Mouse (Mus musculus): ENCODE measurements around the gene Gm11077. TPM values are rescaled to one million over a fixed set of nuclear protein-coding genes. Genes with fewer than 3 reads are reported as not detected.

Gm11077 gene
- not detected in 2 replicates for polyA plus RNA-seq (2015; fragmentation: Nextera tagmentation; extraction: Ambion mirVana)

GRCm38 (mm10) chr6:140729272-140729671 is at the start of gene Gm11077:
TSS of gene Gm11077 (plus strand) at chr6:140729284.
- ATAC-seq (replicated peaks; ENCODE audit: extremely low read depth, insufficient read depth, low FRiP score): no peak
- H3K9ac ChIP-seq (ENCODE audit: low read length): no peak within 1 kb of the TSS
- H3K27me3 ChIP-seq (ENCODE audit: control insufficient read depth, insufficient read depth, low read length): no peaks in the 10 kb centered on the region
- H3K27ac ChIP-seq (ENCODE audit: low read length): no peak within 1 kb of the TSS
- no peak within 1 kb of the TSS for H3K4me2 ChIP-seq (ENCODE audit: low read depth, low read length)
- WGBS: 87% methylated on average over 5 of the region's 5 CpGs
- peaks cover 7% of the 10 kb centered on the region for H3K4me1 ChIP-seq (ENCODE audit: control insufficient read depth, insufficient read depth, low read length)
- H3K9me3 ChIP-seq (replicated peaks; ENCODE audit: control insufficient read depth, low read length): 0 out of 2 replicates have a peak, but pooled peaks cover 3% of the 10 kb centered on the region
- H3K4me3 ChIP-seq (ENCODE audit: low read length): no peak within 1 kb of the TSS
- H3K36me3 ChIP-seq (ENCODE audit: control insufficient read depth, insufficient read depth): no peaks in the 10 kb centered on the region

DNA sequence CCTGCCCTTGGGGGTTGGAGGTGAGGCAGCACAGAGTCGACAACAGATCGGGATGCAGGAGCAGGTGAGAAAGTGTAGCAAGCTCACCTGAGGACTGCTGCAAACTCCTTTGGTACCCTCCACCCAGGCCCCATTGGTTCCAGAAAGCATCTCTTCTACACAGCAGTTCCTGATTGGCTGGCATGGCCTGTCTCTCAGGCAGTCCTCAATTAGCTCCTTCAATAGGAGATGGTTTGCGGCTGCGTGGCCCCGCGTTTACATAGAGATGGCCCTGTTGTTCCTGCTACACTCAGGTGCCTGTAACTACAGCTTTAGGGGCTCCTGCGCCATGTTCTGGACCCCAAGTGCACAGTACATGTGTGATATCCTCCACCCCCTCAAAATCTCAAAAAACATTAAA is 48.4 kb upstream of the Gm11077 start:
- Histone ChIP-seq H3K9me3 (replicated peaks; ENCODE audit: control insufficient read depth, low read length) (no peaks in the 10 kb centered on the region), H3K36me3 (ENCODE audit: control insufficient read depth, insufficient read depth) (no peaks in the 10 kb centered on the region), H3K4me1 (ENCODE audit: control insufficient read depth, insufficient read depth, low read length) (peaks cover 17% of the 10 kb centered on the region), H3K4me2 (ENCODE audit: low read depth, low read length) (no peak overlapping the region), H3K27ac (ENCODE audit: low read length) (no peak overlapping the region), H3K4me3 (ENCODE audit: low read length) (no peak overlapping the region), H3K27me3 (ENCODE audit: control insufficient read depth, insufficient read depth, low read length) (no peaks in the 10 kb centered on the region), H3K9ac (ENCODE audit: low read length) (no peak overlapping the region)
- no peak for ATAC-seq (replicated peaks; ENCODE audit: extremely low read depth, insufficient read depth, low FRiP score)
- 67% methylated on average over 7 of the region's 7 CpGs for WGBS

DNA sequence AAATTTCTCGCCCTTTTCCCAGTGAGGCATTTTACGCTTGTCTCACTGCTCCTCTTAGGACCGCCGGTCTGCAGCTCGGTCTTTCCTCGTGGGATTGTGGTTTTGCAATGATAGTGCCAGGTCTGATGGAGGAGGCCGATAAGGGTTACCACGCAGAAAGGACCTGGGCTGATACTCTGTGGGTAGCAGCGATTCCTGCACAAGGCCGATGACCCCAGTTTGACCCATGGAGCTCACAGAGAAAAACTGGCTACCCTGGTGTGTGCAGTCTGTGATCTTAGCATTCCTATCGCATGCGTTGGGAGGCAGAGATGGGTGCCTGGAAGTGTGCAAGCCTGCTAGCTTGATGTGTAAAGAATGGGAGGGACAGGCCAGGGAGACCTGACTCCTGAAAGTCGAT is 46.3 kb upstream of the Gm11077 start:
- WGBS: 25% methylated on average over 13 of the region's 13 CpGs
- H3K27ac ChIP-seq (ENCODE audit: low read length): no peak overlapping the region

GRCm38 (mm10) chr6:140684403-140684802 is 44.7 kb upstream of the Gm11077 start:
- no peak overlapping the region for H3K4me3 ChIP-seq (ENCODE audit: low read length)

More for the DNA sequence above, 46.3 kb upstream of the Gm11077 start:
- Histone ChIP-seq H3K27me3 (ENCODE audit: control insufficient read depth, insufficient read depth, low read length) (no peaks in the 10 kb centered on the region), H3K9ac (ENCODE audit: low read length) (no peak overlapping the region), H3K4me2 (ENCODE audit: low read depth, low read length) (0 out of 2 replicates have a peak overlapping the region, but pooled peaks have one; percentile 10), H3K4me1 (ENCODE audit: control insufficient read depth, insufficient read depth, low read length) (peaks cover 15% of the 10 kb centered on the region), H3K4me3 (ENCODE audit: low read length) (no peak overlapping the region), H3K36me3 (ENCODE audit: control insufficient read depth, insufficient read depth) (no peaks in the 10 kb centered on the region), H3K9me3 (replicated peaks; ENCODE audit: control insufficient read depth, low read length) (no peaks in the 10 kb centered on the region)
- ATAC-seq (replicated peaks; ENCODE audit: extremely low read depth, insufficient read depth, low FRiP score): no peak; the same call in 1 of the 2 replicates

GRCm38 (mm10) chr6:140689617-140690404 is 39.3 kb upstream of the Gm11077 start:
- ATAC-seq (replicated peaks; ENCODE audit: extremely low read depth, insufficient read depth, low FRiP score): peak; percentile 37; the same call in 1 of the 2 replicates
- Histone ChIP-seq H3K27me3 (ENCODE audit: control insufficient read depth, insufficient read depth, low read length) (no peaks in the 10 kb centered on the region), H3K36me3 (ENCODE audit: control insufficient read depth, insufficient read depth) (no peaks in the 10 kb centered on the region), H3K9me3 (replicated peaks; ENCODE audit: control insufficient read depth, low read length) (0 out of 2 replicates have a peak, but pooled peaks cover 5% of the 10 kb centered on the region), H3K4me2 (ENCODE audit: low read depth, low read length) (no peak overlapping the region), H3K4me3 (ENCODE audit: low read length) (no peak overlapping the region), H3K9ac (ENCODE audit: low read length) (no peak overlapping the region), H3K4me1 (ENCODE audit: control insufficient read depth, insufficient read depth, low read length) (no peaks in the 10 kb centered on the region), H3K27ac (ENCODE audit: low read length) (peak overlapping the region; percentile 9; the same call in 1 of the 2 replicates)
- 72% methylated on average over 16 of the region's 16 CpGs for WGBS

More at GRCm38 (mm10) chr6:140684403-140684802, 44.7 kb upstream of the Gm11077 start:
- Histone ChIP-seq H3K36me3 (ENCODE audit: control insufficient read depth, insufficient read depth) (no peaks in the 10 kb centered on the region), H3K27me3 (ENCODE audit: control insufficient read depth, insufficient read depth, low read length) (no peaks in the 10 kb centered on the region), H3K4me2 (ENCODE audit: low read depth, low read length) (no peak overlapping the region), H3K9ac (ENCODE audit: low read length) (no peak overlapping the region), H3K4me1 (ENCODE audit: control insufficient read depth, insufficient read depth, low read length) (peaks cover 10% of the 10 kb centered on the region), H3K27ac (ENCODE audit: low read length) (no peak overlapping the region), H3K9me3 (replicated peaks; ENCODE audit: control insufficient read depth, low read length) (no peaks in the 10 kb centered on the region)
- WGBS: 86% methylated on average over 11 of the region's 11 CpGs
- ATAC-seq (replicated peaks; ENCODE audit: extremely low read depth, insufficient read depth, low FRiP score): no peak

GRCm38 (mm10) chr6:140692160-140692559 is 36.9 kb upstream of the Gm11077 start:
- no peak overlapping the region for H3K4me2 ChIP-seq (ENCODE audit: low read depth, low read length)
- WGBS: 82% methylated on average over 6 of the region's 6 CpGs
- no peak for ATAC-seq (replicated peaks; ENCODE audit: extremely low read depth, insufficient read depth, low FRiP score)

DNA sequence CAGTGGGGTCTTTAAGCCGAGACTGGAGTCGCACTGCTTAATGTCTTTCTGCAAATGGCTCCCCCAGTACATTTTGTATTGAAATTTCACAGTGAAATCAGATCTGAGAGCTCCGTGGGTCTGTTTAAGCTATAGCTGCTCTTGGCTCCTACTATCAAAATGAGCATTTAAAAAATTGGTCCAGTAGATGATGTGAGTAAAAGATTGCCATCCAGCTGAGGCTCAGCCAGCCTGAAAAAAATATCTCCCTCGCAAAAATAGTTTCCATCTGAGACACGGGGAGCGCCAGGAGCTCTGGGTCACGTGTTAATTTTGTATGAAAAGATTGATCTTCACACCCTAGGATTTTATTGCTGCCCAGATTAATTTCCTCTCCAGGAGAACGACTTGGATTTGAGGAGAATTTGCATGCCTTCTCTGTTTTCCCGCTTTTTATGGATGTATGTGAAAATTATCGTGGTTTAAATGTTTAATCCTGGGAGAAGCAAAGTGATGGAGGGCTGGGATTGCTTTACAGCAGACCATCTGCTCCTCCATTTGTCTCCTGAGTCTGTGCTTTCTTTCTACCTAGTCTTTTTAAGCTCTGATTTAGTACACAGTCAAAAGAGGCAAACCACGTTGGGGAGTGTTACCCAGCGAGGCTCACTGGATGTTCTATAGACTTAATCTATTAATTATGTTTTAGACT is 32.7 kb upstream of the Gm11077 start:
- H3K4me2 ChIP-seq (ENCODE audit: low read depth, low read length): no peak overlapping the region
- no peak overlapping the region for H3K9ac ChIP-seq (ENCODE audit: low read length)
- no peaks in the 10 kb centered on the region for H3K36me3 ChIP-seq (ENCODE audit: control insufficient read depth, insufficient read depth)
- 0 out of 2 replicates have a peak, but pooled peaks cover 5% of the 10 kb centered on the region for H3K9me3 ChIP-seq (replicated peaks; ENCODE audit: control insufficient read depth, low read length)
- no peak for ATAC-seq (replicated peaks; ENCODE audit: extremely low read depth, insufficient read depth, low FRiP score)
- H3K27ac ChIP-seq (ENCODE audit: low read length): no peak overlapping the region
- no peak overlapping the region for H3K4me3 ChIP-seq (ENCODE audit: low read length)
- H3K4me1 ChIP-seq (ENCODE audit: control insufficient read depth, insufficient read depth, low read length): no peaks in the 10 kb centered on the region
- 73% methylated on average over 12 of the region's 12 CpGs for WGBS
- no peaks in the 10 kb centered on the region for H3K27me3 ChIP-seq (ENCODE audit: control insufficient read depth, insufficient read depth, low read length)

More at GRCm38 (mm10) chr6:140692160-140692559, 36.9 kb upstream of the Gm11077 start:
- Histone ChIP-seq H3K9ac (ENCODE audit: low read length) (no peak overlapping the region), H3K4me3 (ENCODE audit: low read length) (no peak overlapping the region), H3K36me3 (ENCODE audit: control insufficient read depth, insufficient read depth) (no peaks in the 10 kb centered on the region), H3K4me1 (ENCODE audit: control insufficient read depth, insufficient read depth, low read length) (no peaks in the 10 kb centered on the region), H3K27ac (ENCODE audit: low read length) (no peak overlapping the region), H3K27me3 (ENCODE audit: control insufficient read depth, insufficient read depth, low read length) (no peaks in the 10 kb centered on the region), H3K9me3 (replicated peaks; ENCODE audit: control insufficient read depth, low read length) (0 out of 2 replicates have a peak, but pooled peaks cover 5% of the 10 kb centered on the region)

GRCm38 (mm10) chr6:140697994-140698393 is 31.1 kb upstream of the Gm11077 start:
- Histone ChIP-seq H3K4me3 (ENCODE audit: low read length) (no peak overlapping the region), H3K27me3 (ENCODE audit: control insufficient read depth, insufficient read depth, low read length) (no peaks in the 10 kb centered on the region; the same call in 1 of the 2 replicates), H3K4me2 (ENCODE audit: low read depth, low read length) (no peak overlapping the region), H3K9ac (ENCODE audit: low read length) (no peak overlapping the region), H3K4me1 (ENCODE audit: control insufficient read depth, insufficient read depth, low read length) (no peaks in the 10 kb centered on the region), H3K36me3 (ENCODE audit: control insufficient read depth, insufficient read depth) (no peaks in the 10 kb centered on the region), H3K9me3 (replicated peaks; ENCODE audit: control insufficient read depth, low read length) (0 out of 2 replicates have a peak, but pooled peaks cover 5% of the 10 kb centered on the region), H3K27ac (ENCODE audit: low read length) (no peak overlapping the region)
- WGBS: 86% methylated on average over 11 of the region's 11 CpGs
- no peak for ATAC-seq (replicated peaks; ENCODE audit: extremely low read depth, insufficient read depth, low FRiP score)

DNA sequence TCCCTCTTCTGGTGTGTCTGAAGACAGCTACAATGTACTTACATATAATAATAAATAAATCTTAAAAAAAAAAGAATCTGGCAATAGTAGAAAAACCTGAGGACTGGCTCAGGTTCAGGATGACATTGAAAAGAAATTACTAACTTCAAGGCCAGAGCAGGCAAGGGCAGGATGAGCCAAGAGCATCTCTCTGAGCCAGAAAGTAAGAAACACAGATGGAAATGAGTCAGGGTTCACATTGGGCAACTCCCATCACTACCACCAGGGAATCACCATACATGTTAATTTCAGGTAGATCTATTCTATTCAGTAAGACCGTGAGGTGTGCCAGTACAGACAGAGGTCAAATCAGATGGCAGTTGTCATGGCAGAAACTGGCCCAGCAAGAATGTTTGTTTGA is 30.5 kb upstream of the Gm11077 start:
- Histone ChIP-seq H3K36me3 (ENCODE audit: control insufficient read depth, insufficient read depth) (no peaks in the 10 kb centered on the region), H3K9me3 (replicated peaks; ENCODE audit: control insufficient read depth, low read length) (0 out of 2 replicates have a peak, but pooled peaks cover 1% of the 10 kb centered on the region), H3K4me1 (ENCODE audit: control insufficient read depth, insufficient read depth, low read length) (no peaks in the 10 kb centered on the region), H3K27me3 (ENCODE audit: control insufficient read depth, insufficient read depth, low read length) (no peaks in the 10 kb centered on the region; the same call in 1 of the 2 replicates), H3K4me2 (ENCODE audit: low read depth, low read length) (no peak overlapping the region), H3K27ac (ENCODE audit: low read length) (no peak overlapping the region), H3K9ac (ENCODE audit: low read length) (no peak overlapping the region), H3K4me3 (ENCODE audit: low read length) (no peak overlapping the region)
- 84% methylated on average over 1 of the region's 1 CpGs for WGBS
- no peak for ATAC-seq (replicated peaks; ENCODE audit: extremely low read depth, insufficient read depth, low FRiP score)

Data from heart, embryonic 16.5 days (tissue).